Mouse (Mus musculus) spleen, postnatal 4 days (tissue): ENCODE measurements around the gene Gm20422.

ENCODE experiments used
- DNase-seq, 2 experiments: peaks; one replicate each; pipeline ENCODE4 v3.0.0; 2022; ENCODE audit warnings: low spot score in 2 of 2

Gm20422 gene

GRCm38 (mm10) chr8:69713516-69713915 lies 61.2 kb downstream of the Gm20422 start:
- peak in 1 of 2 experiments; percentile 5 for DNase-seq

GRCm38 (mm10) chr8:69710624-69711023 lies 64.1 kb downstream of the Gm20422 start, which contains the start of gene Zfp869:
TSS of gene Zfp869 (minus strand) at chr8:69710724.
- DNase-seq = peak in 1 of 2 experiments; percentile 28

GRCm38 (mm10) chr8:69701810-69702209 lies 72.9 kb downstream of the Gm20422 start:
- peak in 1 of 2 experiments; percentile 54 for DNase-seq
